Mouse (Mus musculus) megakaryocyte-erythroid progenitor cell, adult 5-6 weeks (primary cell): Measurements from ENCODE around the gene Stip1. TPM values are rescaled to one million over a fixed set of nuclear protein-coding genes. Genes with fewer than 3 reads are reported as not detected.
"Not testable (repeated sequence)": the region's sequence is repeated elsewhere in the genome, so short reads cannot be mapped to it uniquely, and the experiment has no call there.

ENCODE experiments used
- ATAC-seq: replicated peaks from 2 replicates; pipeline ENCODE4 v1.8.0; 2016; ENCODE audit warnings: mild to moderate bottlenecking, inconsistent platforms; ENCODE audit not compliant: severe bottlenecking, poor library complexity, low FRiP score, low TSS enrichment
- total RNA-seq, 2 experiments: library from RNA; stranded (forward) in 1 of 2; stranded (reverse) in 1 of 2; fragments of 200-1000, 215-1000 nt in 1 of 2; fragments of >200 nt in 1 of 2; fragmentation: Nextera tagmentation in 1 of 2; gene quantifications; 2 replicates each; pipeline ENCODE4 v1.2.3; 2014 to 2017

The Stip1 gene
- total RNA-seq (2014; fragmentation: Nextera tagmentation) (183 and 212 TPM in 2 replicates), total RNA-seq (2017) (309 and 310 TPM in 2 replicates)

- peak; percentile 95 for ATAC-seq
Observed at GRCm38 (mm10) chr19:7039841-7040636, at the start of gene Stip1. TSS of gene Stip1 (minus strand) at chr19:7039967.

DNA sequence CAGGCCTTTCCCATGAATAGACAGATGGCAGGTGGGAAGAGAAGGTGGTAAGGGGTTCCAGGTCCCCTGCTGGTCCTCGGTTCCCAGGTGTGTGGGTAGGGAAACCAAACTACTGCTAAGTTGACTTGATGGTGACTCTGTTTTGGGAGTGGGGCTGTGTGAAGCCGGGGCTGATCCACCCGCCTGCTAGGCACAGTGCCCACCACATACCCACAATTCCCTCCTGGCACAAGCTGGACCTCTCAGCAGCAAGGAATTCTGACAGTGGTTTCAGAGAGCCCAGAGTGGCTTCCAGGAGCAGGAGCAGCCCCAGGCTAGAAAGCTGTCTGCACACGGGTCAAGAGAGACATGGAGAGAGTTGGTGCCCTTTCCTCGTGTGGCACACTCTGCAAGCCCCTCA is 49.3 kb upstream of the Stip1 start:
- no peak for ATAC-seq

GRCm38 (mm10) chr19:7088558-7088957 is 48.8 kb upstream of the Stip1 start:
- ATAC-seq = no peak

DNA sequence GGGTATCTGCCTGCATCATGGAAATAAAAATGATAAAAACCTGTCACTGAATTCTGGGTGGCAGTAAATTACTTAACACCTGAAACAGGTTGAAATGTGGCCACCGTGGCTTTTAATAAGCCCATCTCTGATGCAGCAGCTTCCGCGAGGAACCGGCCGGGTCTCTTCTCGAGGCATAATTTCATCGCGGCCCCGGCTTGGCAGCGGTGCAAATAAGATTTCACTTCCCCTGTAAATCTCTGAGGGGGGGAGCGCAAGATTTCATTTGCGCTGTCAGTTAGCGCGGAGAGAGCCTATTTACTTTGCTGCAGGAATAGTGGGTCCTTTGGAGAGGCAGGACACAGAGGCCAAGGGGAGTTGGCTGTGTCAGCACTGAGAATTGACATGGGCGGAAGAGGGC is 45.0 kb upstream of the Stip1 start:
- no peak for ATAC-seq

- ATAC-seq = no peak
Observed at GRCm38 (mm10) chr19:7083035-7083794, 43.4 kb upstream of the Stip1 start.

DNA sequence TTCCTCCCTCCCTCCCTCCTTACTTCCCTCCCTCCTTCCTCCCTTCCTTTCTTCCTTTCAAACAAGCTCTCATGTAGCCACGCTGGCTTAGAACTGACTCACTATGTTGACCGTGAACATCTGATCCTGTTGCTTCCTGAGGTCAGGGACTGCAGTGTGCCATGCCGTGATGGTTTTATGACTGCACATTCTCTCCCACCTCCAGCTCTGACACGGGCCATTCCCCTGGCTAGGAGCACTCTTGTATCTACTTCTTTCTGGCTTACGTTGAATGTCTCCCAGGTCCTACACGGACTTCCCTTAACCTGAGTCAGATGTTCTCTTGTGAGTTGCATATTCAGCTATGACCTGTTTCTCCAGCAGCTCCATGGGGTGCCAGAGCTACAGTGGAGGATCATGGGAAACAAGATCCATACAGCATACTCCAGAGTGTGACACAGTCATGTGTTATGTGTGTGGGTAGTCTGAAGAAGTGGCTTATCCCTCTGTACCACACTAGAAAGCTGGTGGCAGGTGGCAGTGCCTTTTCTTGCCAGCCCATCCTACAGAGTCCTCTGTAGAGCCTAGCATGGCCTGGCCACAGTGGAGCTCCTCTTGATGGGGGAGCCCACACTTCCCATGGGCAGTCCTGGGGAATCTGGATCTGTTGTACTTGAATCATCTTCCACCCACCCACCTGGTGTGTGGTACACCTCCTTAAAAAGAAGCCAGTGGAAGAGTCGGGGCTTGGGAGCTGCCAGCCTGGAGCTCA is 41.9 kb upstream of the Stip1 start:
- ATAC-seq = no peak

GRCm38 (mm10) chr19:7078271-7078670 is 38.5 kb upstream of the Stip1 start:
- ATAC-seq = no peak

DNA sequence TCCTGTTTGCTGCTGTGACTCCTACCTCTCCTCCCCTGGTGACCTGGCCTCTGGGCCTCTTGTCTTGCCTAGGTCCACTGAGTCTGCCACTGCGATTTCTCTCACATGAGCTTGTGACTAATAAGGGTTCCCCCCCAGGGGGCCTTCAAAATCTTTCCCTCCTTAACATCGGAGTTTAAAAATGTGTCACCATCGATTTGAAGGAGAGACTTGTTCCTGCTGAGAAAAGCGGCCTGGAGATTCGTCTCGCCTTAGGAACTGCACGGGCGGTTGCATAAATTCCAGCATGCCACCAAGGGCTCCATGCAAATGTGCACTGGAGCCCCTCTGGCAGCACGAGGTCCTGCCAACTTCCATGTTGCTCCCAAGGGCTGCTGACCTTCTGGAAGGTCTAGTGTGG is 37.9 kb upstream of the Stip1 start:
- ATAC-seq = no peak

DNA sequence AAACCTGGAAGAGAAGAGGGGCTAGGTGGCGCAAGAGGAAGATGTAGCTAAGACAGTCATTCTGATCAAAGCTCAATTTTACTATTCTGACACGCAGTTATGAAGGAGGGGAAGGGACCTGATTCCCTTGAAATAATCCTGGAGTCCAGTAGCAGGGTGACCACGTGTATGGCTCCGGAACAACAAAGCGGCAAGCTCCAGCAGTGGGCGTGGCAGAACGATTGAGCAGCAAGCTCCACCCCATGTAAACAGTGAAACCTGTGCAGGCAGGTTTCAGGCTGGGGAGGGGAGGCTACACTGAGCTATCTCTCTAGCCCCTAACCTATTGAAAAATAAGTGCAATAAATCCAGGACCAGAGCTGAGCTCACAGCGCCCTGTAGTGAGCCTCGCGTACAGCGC is 35.6 kb upstream of the Stip1 start:
- not testable (repeated sequence) for ATAC-seq

DNA sequence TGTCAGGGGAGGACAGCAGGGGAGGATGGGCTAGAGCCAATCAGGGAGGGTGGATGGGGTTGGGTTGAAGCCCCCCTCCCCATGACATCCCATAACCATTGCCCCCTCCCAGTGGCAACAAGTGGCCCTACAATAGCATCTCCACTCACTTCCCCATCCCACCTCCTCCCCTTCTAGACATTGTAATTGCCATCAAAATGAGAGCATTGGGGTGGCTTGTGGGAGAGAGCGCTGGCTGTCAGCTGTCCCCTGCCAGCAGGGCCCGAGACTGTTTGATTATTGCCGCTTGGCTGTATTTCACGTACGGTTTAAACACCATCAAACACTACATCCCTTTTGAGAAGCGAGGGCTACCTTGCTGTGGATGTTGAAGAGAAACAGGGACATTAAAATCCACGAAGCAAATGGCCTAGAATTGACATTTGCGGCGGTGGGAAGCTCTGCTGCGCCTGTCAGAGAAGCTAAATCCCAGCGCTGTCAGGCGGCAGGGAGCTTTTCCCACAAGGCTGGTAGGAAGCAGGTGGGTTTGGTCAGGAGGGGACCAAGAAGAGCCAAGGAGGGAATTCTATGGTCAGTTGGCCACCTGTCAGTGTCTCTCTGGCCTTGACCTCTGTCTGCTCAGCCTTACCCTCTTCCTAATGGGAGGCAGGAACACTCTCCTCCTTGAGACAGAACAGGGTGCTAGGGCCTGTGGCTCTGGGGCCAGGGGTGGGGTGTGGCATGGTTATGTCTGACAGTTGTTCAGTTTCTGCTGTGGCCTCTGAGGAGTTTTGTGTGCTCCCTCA is 34.4 kb upstream of the Stip1 start:
- no peak for ATAC-seq

GRCm38 (mm10) chr19:7072221-7072620 is 32.5 kb upstream of the Stip1 start:
- no peak for ATAC-seq

- ATAC-seq = no peak
Observed at GRCm38 (mm10) chr19:7070775-7071174, 31.0 kb upstream of the Stip1 start.

GRCm38 (mm10) chr19:7069781-7070763 is 30.3 kb upstream of the Stip1 start:
- no peak for ATAC-seq

GRCm38 (mm10) chr19:7068661-7069531 is 29.1 kb upstream of the Stip1 start:
- ATAC-seq = no peak

GRCm38 (mm10) chr19:7068136-7068535 is 28.4 kb upstream of the Stip1 start:
- ATAC-seq = peak; percentile 23; the same call in 1 of the 2 replicates

GRCm38 (mm10) chr19:7067344-7068050 is 27.7 kb upstream of the Stip1 start:
- peak; percentile 70 for ATAC-seq
